Mouse (Mus musculus) heart, postnatal 0 days (tissue): ENCODE results near the gene Orm2.

Experiments used
- CTCF ChIP-seq: IDR thresholded peaks from 2 replicates; pipeline ENCODE4 v1.5.1; 2016; ENCODE audit warnings: antibody characterized with exemption, control low read depth, low read depth
- EP300 ChIP-seq: IDR thresholded peaks from 2 replicates; pipeline ENCODE4 v1.6.1; 2016; ENCODE audit warnings: antibody characterized with exemption, low read depth

DNA sequence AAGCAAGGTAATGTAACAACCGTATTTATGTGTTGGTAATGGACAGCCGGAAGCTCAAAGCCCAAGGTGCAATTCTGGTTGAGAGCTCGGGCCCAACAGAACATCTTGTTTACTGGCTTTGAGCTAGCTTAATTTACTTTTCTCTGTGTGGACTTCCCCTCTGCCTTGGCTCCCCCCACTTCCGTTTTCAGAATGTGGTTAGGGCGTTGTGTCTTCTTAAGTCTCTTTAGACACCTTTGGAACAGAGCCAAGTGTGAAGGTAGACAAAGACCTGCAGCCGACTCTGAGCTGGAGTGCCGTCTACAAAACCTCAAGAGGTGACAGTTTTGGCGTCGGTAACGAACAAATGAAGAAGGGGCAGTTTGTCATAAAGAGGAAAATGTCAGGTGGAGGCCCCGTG, 23.5 kb downstream of the Orm2 start:
- TF ChIP-seq CTCF, result no peak
- no peak for TF ChIP-seq EP300
